Mouse (Mus musculus): ENCODE results near the gene Crk. TPM values are rescaled to one million over a fixed set of nuclear protein-coding genes. Genes with fewer than 3 reads are reported as not detected.

Crk gene
- polyA plus RNA-seq, 1 experiment: 27.0 TPM

DNA sequence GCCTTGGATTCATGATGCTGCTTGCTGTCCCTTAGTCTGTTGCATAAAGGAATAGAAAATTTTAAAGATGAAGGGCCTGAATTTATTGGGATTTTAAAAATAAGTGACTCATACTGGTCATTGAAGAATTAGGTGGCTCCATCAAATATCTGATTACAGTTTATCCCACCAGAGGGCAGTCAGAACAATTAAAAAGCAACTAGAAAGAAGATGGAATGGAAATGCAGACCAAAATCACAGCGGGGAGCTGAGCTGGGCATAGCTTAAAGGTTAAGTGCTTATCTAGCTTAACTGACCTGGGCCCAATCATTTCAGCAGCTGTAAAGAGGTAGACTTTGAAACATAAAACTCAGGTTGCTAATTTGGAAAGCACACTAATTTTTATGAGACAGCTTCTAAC, 71.5 kb downstream of the Crk start:
- Histone ChIP-seq H3K27ac (ENCODE audit: control insufficient read depth, insufficient read depth, low read depth, low read length) (no peak overlapping the region), H3K36me3 (ENCODE audit: control insufficient read depth, insufficient read depth, low read length) (no peaks in the 10 kb centered on the region)

DNA sequence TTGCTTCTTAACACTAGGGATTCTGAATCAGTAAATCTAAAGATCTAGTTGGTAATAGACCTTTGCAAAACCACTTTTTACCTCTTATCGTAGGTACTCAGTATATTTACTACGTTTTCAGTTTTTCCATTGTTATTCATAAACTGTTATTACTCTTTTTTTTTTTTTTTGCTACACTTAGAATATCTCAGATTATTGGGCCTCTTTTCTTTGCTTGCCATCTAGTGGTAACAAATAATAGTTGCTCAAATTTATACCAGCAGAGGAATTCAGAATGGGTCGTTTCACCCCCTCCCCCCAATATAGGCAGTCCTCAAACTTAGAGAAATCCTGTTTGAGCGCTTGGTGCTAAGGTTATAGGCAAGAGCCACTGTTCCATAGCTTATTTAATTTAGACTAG, 72.0 kb downstream of the Crk start:
- H3K4me3 ChIP-seq (ENCODE audit: control insufficient read depth, low read depth, low read length): no peak overlapping the region
- no peak overlapping the region for H3K27ac ChIP-seq (ENCODE audit: control insufficient read depth, insufficient read depth, low read depth, low read length)
- no peaks in the 10 kb centered on the region for H3K27me3 ChIP-seq (ENCODE audit: control insufficient read depth, insufficient read depth, low read length)
- no peaks in the 10 kb centered on the region for H3K36me3 ChIP-seq (ENCODE audit: control insufficient read depth, insufficient read depth, low read length)
- no peaks in the 10 kb centered on the region for H3K4me1 ChIP-seq (ENCODE audit: control insufficient read depth, insufficient read depth, low read length)
- TF ChIP-seq CTCF (IDR thresholded peaks at IDR 0.05; ENCODE audit: control insufficient read depth, insufficient read depth, insufficient replicate concordance, low read depth, low read length): no peak
- TF ChIP-seq POLR2A (IDR thresholded peaks at IDR 0.05; ENCODE audit: control insufficient read depth, low read depth, low read length): no peak

More for the DNA sequence above, 71.5 kb downstream of the Crk start:
- TF ChIP-seq POLR2A (IDR thresholded peaks at IDR 0.05; ENCODE audit: control insufficient read depth, low read depth, low read length): no peak
- no peak for TF ChIP-seq CTCF (IDR thresholded peaks at IDR 0.05; ENCODE audit: control insufficient read depth, insufficient read depth, insufficient replicate concordance, low read depth, low read length)
- Histone ChIP-seq H3K4me3 (ENCODE audit: control insufficient read depth, low read depth, low read length) (no peak overlapping the region), H3K4me1 (ENCODE audit: control insufficient read depth, insufficient read depth, low read length) (no peaks in the 10 kb centered on the region), H3K27me3 (ENCODE audit: control insufficient read depth, insufficient read depth, low read length) (no peaks in the 10 kb centered on the region)

Other genes with a start within 250 kb of the Crk start
- 0.29 and 0.33 TPM in 2 replicates for gene Serpinf2, start 239.7 kb upstream of the Crk start, polyA plus RNA-seq (2012; rRNA removed)
- 4.1 and 5.1 TPM in 2 replicates for gene Wdr81, start 224.5 kb upstream of the Crk start, polyA plus RNA-seq (2012; rRNA removed)
- gene Tlcd2, start 217.5 kb upstream of the Crk start, polyA plus RNA-seq (2012; rRNA removed): 6.8 and 7.3 TPM in 2 replicates
- gene Prpf8, start 192.4 kb upstream of the Crk start, polyA plus RNA-seq (2012; rRNA removed): 45.6 and 48.8 TPM in 2 replicates
- 0.58 and 0.94 TPM in 2 replicates for gene Rilp, start 169.2 kb upstream of the Crk start, polyA plus RNA-seq (2012; rRNA removed)
- gene Scarf1, start 165.7 kb upstream of the Crk start, polyA plus RNA-seq (2012; rRNA removed): 0.64 and 0.77 TPM in 2 replicates
- 23.0 and 27.1 TPM in 2 replicates for gene Slc43a2, start 147.6 kb upstream of the Crk start, polyA plus RNA-seq (2012; rRNA removed)
- gene Pitpna, start 91.2 kb upstream of the Crk start, polyA plus RNA-seq (2012; rRNA removed): 39.4 and 41.3 TPM in 2 replicates
- gene Inpp5k, start 48.3 kb upstream of the Crk start, polyA plus RNA-seq (2012; rRNA removed): 121 and 128 TPM in 2 replicates
- 41.3 and 48.7 TPM in 2 replicates for gene Myo1c, start 28.8 kb upstream of the Crk start, polyA plus RNA-seq (2012; rRNA removed)
- gene Ywhae, start 53.6 kb downstream of the Crk start, polyA plus RNA-seq (2012; rRNA removed): 172 and 188 TPM in 2 replicates
- 0.78 and 0.96 TPM in 2 replicates for gene Doc2b, start 116.8 kb downstream of the Crk start, polyA plus RNA-seq (2012; rRNA removed)

Data from testis, adult 2 months (tissue).